Mouse (Mus musculus) gastrocnemius, postnatal 36 days (tissue): ENCODE results near the gene Fstl4. TPM values are rescaled to one million over a fixed set of nuclear protein-coding genes. Genes with fewer than 3 reads are reported as not detected.

ENCODE experiments used
- DNase-seq, 2 experiments: peaks; one replicate each; pipeline ENCODE4 v3.0.0; 2022
- intact Hi-C: fragments of 180-260 bp; cut with DNase I; formaldehyde crosslinking; loops from one replicate; pipeline ENCODE4 v1.15.1; 2025
- total RNA-seq, 2 experiments: library from RNA; stranded (reverse); gene quantifications; 2 replicates each; pipeline ENCODE4 v1.2.3; 2021

Fstl4 gene
- total RNA-seq, 2 experiments from 2014 or later: not detected

- intact Hi-C loops: no loop called here
- no peak for DNase-seq
These were observed 355.5 kb downstream of the Fstl4 start for GRCm38 (mm10) chr11:53119966-53120365.

- no peak for DNase-seq
- intact Hi-C loops: no loop called here
These were observed 356.8 kb downstream of the Fstl4 start for GRCm38 (mm10) chr11:53121208-53121607.

- intact Hi-C loops: no loop called here
- DNase-seq: no peak
These were observed 360.4 kb downstream of the Fstl4 start for GRCm38 (mm10) chr11:53124799-53125198.

- no peak for DNase-seq
- intact Hi-C loops: no loop called here
These were observed 362.2 kb downstream of the Fstl4 start for GRCm38 (mm10) chr11:53126660-53127059.

GRCm38 (mm10) chr11:53128661-53129060 lies 364.2 kb downstream of the Fstl4 start:
- DNase-seq: no peak
- intact Hi-C loops: no loop called here

- no peak for DNase-seq
- intact Hi-C loops: no loop called here
These were observed 368.1 kb downstream of the Fstl4 start for GRCm38 (mm10) chr11:53132406-53133035.

GRCm38 (mm10) chr11:53136371-53136770 lies 371.9 kb downstream of the Fstl4 start:
- no peak for DNase-seq
- intact Hi-C loops: no loop called here

- intact Hi-C loops: no loop called here
- no peak for DNase-seq
These were observed 372.9 kb downstream of the Fstl4 start for GRCm38 (mm10) chr11:53137381-53137780.

GRCm38 (mm10) chr11:53138212-53138611 lies 373.8 kb downstream of the Fstl4 start:
- no peak for DNase-seq
- intact Hi-C loops: no loop called here

GRCm38 (mm10) chr11:53139666-53140065 lies 375.2 kb downstream of the Fstl4 start:
- no peak for DNase-seq
- intact Hi-C loops: no loop called here

GRCm38 (mm10) chr11:53140196-53140595 lies 375.8 kb downstream of the Fstl4 start:
- intact Hi-C loops: no loop called here

GRCm38 (mm10) chr11:53140722-53141400 lies 376.4 kb downstream of the Fstl4 start:
- intact Hi-C loops: no loop called here
- no peak for DNase-seq

More at GRCm38 (mm10) chr11:53140196-53140595, 375.8 kb downstream of the Fstl4 start:
- no peak for DNase-seq

- intact Hi-C loops: no loop called here
- no peak for DNase-seq
These were observed 379.1 kb downstream of the Fstl4 start for GRCm38 (mm10) chr11:53143522-53143921.

- no peak for DNase-seq
- intact Hi-C loops: no loop called here
These were observed 380.1 kb downstream of the Fstl4 start for GRCm38 (mm10) chr11:53144506-53144905.

GRCm38 (mm10) chr11:53146290-53146689 lies 381.9 kb downstream of the Fstl4 start:
- intact Hi-C loops: loop anchor here (5.0 kb wide), 1 partner anchor 724 kb away; no protein-coding TSS in a partner anchor
- no peak for DNase-seq

GRCm38 (mm10) chr11:53156463-53156862 lies 392.0 kb downstream of the Fstl4 start:
- DNase-seq: no peak
- intact Hi-C loops: no loop called here

- no peak for DNase-seq
- intact Hi-C loops: no loop called here
These were observed 393.3 kb downstream of the Fstl4 start for GRCm38 (mm10) chr11:53157621-53158259.

GRCm38 (mm10) chr11:53162385-53162784 lies 398.0 kb downstream of the Fstl4 start:
- DNase-seq: no peak
- intact Hi-C loops: no loop called here

GRCm38 (mm10) chr11:53166478-53166877 lies 402.0 kb downstream of the Fstl4 start:
- DNase-seq: no peak
- intact Hi-C loops: no loop called here

GRCm38 (mm10) chr11:53182177-53182852 lies 417.9 kb downstream of the Fstl4 start:
- intact Hi-C loops: no loop called here
- no peak for DNase-seq

GRCm38 (mm10) chr11:53182858-53183257 lies 418.4 kb downstream of the Fstl4 start:
- intact Hi-C loops: no loop called here
- DNase-seq: no peak
